Mouse (Mus musculus): Measurements from ENCODE around the gene Med8. TPM values are rescaled to one million over a fixed set of nuclear protein-coding genes. Genes with fewer than 3 reads are reported as not detected.
A peak's percentile ranks its signal among the peaks of the same experiment; 100 is the strongest.

Gene Med8
- total RNA-seq (2021), result 10 to 100 TPM; 37.6 to 38.3 TPM
- long read RNA-seq, experiment 1, transcript Med8-201 (7 exons, 1,145 nt), result major isoform, 10 of 23 reads
- long read RNA-seq, experiment 1, partial matches to known transcripts, result 8 of 23 reads
- long read RNA-seq, experiment 1, other reads (novel, unspliced or antisense), result 3 of 23 reads
- long read RNA-seq, experiment 2, transcript Med8-201 (7 exons, 1,145 nt), result major isoform, 17 of 31 reads
- long read RNA-seq, experiment 2, transcript Med8-203 (7 exons, 1,134 nt), result minor isoform, 5 of 31 reads
- long read RNA-seq, experiment 2, partial matches to known transcripts, result 5 of 31 reads
- long read RNA-seq, experiment 2, other reads (novel, unspliced or antisense), result 4 of 31 reads

DNA sequence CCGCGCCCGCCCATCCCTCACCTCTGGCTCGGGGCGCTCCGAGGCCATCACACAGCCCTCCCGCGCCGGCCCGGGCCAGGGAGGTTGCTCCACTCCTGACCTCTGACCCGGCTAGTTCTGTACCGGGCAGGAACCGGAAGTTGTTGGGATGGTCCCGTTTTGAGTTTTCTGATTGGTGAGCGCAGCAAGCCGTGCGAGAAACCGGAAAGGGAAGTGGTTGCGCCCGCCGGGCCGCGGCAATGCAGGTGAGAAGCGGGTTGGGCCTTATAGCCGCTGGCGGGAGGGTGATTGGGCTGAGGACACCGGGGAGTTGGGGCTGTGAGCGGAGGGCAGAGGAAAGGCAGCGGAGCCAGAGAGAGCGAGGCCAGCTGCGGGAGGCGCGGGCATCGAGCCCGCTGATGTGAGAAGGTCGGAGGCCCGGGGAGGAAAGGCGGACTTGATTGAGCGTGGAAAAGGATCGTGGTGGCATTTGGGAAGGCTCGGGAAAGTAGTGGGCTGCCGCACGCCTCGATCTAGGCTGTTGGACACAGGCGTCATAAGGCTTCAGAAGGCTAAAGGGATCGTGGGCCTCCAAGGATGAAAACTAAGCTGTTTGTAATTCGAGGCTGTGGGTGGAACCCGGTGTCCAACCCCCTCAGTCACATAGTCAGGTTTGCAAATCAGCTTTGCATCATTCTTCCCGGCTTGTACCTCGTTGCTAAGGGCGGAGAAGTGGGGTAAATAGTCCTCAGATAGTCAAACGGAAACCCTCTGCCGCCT is at the start of gene Med8, which contains the start of gene Szt2:
Gene Med8 (plus strand): TSS at position 196 of the 759 bp plus-strand sequence.
Gene Szt2 (minus strand): TSS at position 132 of the 759 bp plus-strand sequence.
- DNase-seq, result peak; percentile 88
- intact Hi-C loops (cut with DNase I; ENCODE audit: low total_unique reads), result no loop called here

DNA sequence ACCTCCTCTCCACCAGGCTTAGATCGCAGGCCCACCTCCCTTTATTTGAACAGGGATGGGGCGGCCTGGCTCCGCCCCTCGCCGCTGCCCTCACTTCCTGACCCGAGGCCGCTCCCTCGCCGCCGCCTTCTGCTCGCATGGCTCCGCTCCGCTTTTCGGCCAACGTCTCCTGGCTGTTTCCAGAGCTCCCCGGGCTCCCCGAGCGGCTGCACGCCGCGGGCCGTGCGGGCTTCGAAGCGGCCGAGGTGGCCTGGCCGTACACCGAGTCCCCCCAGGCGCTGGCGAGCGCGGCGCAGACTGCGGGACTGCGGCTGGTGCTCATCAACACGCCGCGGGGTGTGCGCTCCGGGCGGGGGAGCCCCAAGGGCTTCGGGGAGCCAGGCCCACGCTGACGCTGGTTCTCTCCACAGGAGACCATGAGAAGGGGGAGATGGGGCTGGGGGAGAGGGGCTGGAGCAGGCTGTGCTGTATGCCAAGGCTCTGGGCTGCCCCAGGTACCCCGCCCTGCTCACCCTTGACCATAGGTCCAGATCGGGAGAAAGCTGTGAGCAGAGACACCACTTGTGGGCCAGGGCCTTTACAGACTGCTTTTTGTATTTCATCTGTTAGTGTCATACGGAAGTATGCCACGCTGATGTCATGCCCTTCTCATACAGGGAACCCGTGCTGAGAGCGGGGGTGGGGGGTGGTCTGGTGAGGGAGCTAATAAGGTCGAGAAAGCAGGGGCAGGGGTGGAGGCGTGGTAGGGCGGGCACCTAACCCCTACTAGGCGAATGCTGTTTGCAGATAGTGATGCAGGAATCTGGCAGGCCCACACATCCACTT is 49.0 kb upstream of the Med8 start:
- peak; percentile 72 for DNase-seq
- intact Hi-C loops (cut with DNase I; ENCODE audit: low total_unique reads), result no loop called here

DNA sequence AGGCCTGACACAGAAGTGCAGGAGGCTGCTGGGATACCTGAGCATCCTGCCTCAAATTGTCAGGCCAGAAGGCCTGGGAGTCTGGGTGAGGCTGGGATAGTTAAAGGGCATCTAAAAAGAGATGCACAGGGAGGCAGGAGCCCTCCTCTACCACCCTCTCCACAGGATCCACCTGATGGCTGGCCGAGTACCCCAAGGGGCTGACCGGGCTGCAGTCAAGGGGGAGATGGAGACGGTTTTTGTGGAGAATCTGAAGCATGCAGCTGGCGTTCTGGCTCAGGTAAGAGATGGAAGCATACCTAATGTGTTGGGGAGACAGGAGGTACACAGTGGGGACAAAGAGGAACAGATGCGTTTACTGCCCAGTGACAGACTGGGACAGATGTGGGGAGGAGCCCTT is 47.7 kb upstream of the Med8 start:
- no peak for DNase-seq
- intact Hi-C loops (cut with DNase I; ENCODE audit: low total_unique reads), result no loop called here

DNA sequence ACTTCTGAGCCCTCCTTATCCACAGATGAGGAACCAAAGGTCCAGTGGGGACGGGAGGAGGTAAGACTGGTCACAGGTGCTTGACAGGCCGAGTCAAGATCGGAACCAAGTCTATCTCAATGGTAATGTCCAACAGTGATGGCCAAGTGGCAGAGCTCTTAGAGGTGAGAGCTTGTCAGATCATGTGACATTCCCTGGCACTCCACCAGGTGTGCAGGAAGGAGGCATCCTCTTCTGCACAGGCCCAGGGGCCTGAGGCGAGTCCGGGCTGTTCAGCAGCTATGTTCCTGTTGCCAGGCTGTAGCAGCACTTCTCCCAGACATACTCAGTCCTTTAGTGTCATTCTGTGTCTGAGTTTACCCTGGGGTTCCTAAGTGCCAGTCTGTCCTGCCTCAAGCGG is 46.3 kb upstream of the Med8 start:
- intact Hi-C loops (cut with DNase I; ENCODE audit: low total_unique reads), result no loop called here
- no peak for DNase-seq

DNA sequence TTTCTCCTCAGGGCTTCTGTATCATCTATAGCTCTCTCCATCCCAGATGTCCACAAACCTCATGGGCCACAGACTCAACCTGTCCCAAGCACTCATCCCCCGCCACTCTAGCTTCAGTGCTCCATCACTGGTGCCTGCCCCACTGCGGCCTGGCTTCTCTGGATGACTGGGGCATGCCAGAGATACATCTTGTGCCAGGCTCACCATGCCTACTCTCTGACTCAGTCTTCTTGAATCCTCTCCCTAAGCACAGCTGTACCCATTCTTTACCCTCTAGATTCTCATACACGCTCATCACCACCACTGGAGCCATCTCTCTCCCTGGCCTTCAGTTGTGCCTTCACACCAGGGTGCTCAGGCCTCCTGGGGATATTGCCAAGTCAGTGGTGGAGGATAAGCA is 45.2 kb upstream of the Med8 start:
- intact Hi-C loops (cut with DNase I; ENCODE audit: low total_unique reads), result no loop called here

DNA sequence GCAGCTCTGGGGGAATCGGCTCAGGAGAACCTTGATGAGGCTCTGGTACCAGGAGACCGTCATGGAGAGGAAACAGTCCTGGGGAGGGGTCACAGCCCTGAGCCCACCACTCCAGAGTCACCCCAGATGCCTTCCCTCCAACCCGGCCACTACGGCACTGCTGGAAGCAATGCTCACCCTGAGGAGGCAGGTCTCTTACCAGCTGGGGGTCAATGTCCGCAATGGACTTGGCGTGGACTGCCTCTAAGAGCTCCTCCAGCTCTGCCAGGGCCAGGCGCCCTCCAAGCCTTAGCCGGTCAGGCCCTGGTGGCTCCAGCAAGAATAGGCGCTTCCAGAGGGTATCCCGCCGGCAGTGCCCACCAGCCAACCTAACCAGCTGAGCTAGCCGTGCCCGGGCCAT is 44.5 kb upstream of the Med8 start:
- intact Hi-C loops (cut with DNase I; ENCODE audit: low total_unique reads), result no loop called here

More for the DNA sequence above, 45.2 kb upstream of the Med8 start:
- no peak for DNase-seq

DNA sequence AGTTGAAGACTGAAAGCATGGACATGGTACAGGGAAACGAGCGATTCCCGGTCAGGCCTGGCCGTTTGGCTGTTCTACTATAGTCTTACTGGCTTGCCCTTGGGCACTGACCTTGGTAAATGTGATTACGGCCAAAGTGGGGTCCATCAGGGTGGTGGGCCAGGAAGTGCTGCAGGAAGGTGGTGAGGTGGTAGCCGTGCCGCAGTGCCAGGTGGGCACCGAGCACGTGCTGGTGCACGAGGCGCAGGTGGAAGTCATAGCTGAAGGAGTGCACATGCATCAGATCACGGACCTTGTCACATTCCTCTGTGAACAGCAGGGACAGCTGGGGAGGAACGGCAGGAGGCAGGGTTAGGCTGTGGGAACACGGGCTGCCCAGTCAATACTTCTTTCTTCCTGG is 43.1 kb upstream of the Med8 start:
- no peak for DNase-seq
- intact Hi-C loops (cut with DNase I; ENCODE audit: low total_unique reads), result no loop called here

More for the DNA sequence above, 44.5 kb upstream of the Med8 start:
- no peak for DNase-seq

DNA sequence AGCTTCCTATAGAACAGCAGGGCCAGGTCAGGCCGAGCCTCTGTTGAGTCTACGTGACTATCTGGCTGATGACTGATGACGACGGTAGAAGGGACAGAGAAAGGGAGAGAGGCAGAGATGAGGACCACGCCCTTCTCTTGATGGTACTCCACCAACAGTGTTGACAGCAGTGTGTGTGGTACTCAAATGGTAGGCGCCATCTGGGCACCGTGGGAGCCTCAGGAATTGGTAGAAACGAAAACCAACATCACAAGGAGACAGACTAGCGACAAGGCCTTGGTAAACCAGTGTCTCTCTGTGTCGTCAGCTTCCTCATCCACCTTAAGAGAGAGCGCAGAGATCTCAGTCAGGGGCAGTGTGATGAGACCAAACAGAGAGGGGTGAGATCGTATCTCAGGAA is 41.6 kb upstream of the Med8 start:
- no peak for DNase-seq
- intact Hi-C loops (cut with DNase I; ENCODE audit: low total_unique reads), result no loop called here

DNA sequence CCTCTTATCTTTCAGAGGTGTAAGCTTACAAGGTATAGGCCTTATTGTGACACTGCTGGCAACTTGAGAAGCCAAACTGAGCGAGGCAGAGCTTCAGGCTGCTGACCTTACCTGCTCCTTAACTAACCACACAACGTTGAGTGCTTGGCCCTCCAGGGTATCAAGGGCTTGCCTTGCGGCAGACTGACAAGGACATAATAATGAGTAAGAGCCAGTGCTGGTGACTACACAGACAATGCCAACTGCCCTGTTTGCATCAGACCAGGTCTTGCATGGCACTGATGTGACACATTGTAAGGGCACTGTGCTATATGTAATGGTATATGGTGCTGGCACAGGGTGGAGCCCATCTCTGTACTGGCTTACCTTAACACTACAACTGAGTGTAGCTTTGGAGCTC is 40.5 kb upstream of the Med8 start:
- intact Hi-C loops (cut with DNase I; ENCODE audit: low total_unique reads), result no loop called here

DNA sequence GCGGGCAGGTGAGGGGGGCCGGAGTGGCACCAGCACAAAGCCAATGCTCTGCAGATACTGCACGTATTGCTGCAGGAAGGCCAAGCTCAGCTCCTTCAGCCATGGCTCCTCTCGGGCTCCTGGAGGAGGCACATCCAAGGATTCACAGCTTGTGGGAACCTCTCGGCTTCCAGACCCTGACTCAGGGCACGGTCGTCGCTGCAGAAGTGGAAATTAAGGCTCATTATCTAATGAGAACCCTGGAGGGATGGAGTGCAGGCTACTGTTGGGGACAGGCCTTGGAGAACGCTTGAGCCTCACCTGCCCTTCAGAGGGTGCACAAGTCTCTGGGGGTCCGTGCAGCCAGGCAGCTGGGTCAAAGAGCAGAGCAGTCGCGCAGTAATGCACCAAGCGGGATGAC is 37.3 kb upstream of the Med8 start:
- intact Hi-C loops (cut with DNase I; ENCODE audit: low total_unique reads), result no loop called here
- DNase-seq, result peak; percentile 2

More for the DNA sequence above, 40.5 kb upstream of the Med8 start:
- DNase-seq, result no peak

DNA sequence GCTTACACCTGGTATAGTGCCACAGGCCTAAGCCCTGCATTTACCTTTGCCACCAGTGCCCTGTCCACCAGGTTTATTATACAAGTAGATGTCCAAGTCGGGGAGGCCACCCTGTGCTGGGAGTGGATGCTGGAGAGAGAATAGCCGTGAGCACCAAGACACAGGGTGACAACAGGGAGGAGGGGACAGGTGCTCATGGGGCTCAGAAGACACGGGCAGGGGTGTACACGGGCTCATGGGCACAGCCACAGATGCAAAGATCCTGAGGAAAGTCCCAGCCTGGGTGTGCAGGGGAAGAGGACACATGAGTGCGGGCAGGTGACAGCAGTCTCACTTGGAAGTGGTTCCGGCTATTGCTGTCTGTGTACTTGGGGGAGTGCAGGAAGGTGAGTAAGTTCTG is 33.1 kb upstream of the Med8 start:
- intact Hi-C loops (cut with DNase I; ENCODE audit: low total_unique reads), result no loop called here
- peak; percentile 2 for DNase-seq

DNA sequence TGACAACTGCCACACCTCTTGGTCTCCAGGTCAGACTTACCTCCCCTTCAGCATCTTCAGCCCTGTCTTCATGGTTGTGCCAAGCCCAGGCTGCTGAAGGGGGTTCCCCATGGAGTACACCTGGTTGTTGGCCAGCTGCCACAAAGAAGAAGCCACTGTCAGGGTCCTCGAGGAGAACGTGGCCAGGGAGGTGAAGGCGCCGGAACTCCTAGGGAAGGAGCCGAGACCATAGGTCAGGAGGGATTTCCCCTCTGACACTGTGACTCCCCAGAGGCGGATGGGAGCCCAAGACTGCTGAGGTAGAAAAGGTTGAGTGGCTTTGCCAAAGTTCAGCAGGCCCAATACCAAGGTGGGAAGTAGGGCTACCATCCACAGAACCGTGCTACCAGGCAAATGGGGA is 25.9 kb upstream of the Med8 start:
- intact Hi-C loops (cut with DNase I; ENCODE audit: low total_unique reads), result no loop called here
- DNase-seq, result no peak

DNA sequence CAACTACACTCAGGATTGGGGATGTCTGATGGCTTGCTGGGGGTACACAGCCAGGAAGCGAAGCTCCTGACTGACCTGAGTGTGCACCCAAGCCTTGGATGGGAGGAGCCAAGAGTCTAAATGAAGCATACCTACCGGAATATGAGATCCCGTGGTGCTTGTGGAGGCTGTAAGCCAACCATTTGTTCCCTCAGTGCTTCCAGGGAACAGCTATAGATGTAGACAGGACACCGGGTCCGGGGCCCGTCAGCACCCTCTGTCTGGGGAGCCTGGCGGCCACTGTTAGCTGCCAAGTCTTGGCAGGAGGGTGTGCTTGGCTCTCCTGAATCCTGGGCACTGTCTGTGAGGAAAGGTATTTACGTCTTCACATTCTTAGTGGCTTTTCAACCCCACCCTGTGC is 21.8 kb upstream of the Med8 start:
- intact Hi-C loops (cut with DNase I; ENCODE audit: low total_unique reads), result no loop called here
- DNase-seq, result peak; percentile 5

DNA sequence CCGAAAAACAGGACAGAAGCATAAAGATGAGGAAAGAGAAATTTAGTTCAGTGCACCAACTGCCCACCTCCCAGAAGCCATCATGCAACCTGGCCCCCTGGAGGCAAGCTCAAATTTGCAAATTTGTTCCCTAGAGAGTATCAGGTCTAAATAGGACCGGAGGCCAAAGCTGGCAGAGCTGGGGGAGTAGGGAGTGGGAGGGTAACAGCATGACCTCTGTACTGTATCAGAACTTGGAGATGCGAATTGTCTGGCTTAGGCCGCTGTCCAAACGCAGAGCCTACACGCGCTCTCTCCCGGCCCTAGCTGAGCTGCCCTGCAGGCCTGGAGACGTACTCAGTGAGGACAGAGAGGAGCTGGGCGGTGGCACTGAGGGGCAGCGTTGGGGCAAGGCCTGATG is 19.0 kb upstream of the Med8 start:
- intact Hi-C loops (cut with DNase I; ENCODE audit: low total_unique reads), result no loop called here

DNA sequence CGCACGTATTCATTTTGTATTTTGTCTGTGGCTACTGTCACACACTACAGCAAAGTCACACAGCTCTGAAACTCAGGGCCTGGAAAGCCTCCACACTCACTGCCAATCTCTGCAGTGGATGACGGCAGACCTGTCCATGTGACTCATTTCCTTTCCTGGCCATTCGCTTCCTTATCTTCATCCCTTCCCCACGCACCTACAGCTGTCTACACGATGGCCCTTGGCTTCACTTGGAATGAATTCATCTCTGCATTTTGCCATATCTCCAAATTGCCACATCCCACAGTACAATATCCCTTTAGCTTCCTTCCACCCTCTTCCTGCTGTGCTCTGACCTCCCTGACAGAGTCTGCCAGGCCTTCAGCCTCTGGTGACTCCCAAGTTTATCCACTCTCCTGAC is 14.6 kb upstream of the Med8 start:
- intact Hi-C loops (cut with DNase I; ENCODE audit: low total_unique reads), result no loop called here
- DNase-seq, result no peak

More for the DNA sequence above, 19.0 kb upstream of the Med8 start:
- DNase-seq, result no peak

DNA sequence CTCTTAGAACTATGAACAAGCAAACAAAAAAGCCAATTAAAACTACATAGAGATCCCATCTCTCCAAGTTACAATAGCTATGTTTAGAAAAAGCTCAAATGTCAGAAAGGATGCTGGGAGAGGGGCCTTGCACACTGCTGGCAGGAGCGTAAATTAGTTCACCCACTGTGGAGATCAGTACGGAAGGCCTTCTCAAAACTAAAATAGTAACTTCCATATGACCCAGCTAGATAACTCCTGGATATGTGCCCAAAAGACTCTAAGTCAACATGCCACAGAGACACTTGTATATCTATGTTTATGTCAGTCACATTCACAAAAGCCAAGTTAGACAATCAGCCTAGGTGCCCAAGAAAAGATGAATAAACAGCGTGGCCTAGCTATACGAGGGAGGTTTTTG is 13.8 kb upstream of the Med8 start:
- intact Hi-C loops (cut with DNase I; ENCODE audit: low total_unique reads), result no loop called here
- DNase-seq, result no peak

DNA sequence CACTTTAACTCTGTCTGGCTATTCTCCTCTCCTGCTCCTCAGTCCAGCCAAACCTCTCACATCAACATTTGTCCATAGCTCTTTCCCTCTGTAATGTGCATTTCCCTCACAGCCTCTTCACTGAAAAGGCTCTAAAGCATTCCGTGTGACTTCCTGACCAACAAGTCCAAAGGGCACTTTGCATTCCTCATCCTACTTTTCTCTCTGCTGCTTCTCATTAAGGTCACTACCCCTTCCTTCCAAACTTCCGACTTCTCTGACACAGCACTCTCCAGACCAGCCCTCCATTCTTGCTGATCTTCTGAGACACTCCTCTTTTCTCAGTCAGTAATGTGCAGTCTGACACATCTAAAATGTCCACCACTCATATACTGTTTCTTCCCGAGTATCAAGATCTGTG is 12.7 kb upstream of the Med8 start:
- intact Hi-C loops (cut with DNase I; ENCODE audit: low total_unique reads), result no loop called here
- DNase-seq, result no peak

DNA sequence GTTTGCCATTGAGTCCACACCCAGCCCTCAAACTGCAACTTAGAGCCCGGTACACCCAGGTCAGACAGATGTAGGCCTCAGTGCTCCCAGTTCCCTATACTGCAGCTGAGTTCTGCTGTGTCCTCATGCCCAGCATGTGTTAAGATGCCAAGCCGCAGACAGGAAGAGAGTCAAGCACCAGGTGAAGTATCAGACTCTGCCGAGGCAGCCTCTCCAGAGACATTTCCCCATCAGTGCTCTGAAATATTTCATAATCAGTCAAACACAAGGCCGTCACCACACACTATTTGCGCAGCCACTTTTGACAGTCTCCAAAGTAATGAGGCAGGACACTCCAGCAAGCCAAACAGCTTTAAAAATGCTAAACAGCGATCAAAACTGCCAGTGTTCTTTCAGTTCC is 10.7 kb upstream of the Med8 start:
- intact Hi-C loops (cut with DNase I; ENCODE audit: low total_unique reads), result no loop called here
- no peak for DNase-seq

DNA sequence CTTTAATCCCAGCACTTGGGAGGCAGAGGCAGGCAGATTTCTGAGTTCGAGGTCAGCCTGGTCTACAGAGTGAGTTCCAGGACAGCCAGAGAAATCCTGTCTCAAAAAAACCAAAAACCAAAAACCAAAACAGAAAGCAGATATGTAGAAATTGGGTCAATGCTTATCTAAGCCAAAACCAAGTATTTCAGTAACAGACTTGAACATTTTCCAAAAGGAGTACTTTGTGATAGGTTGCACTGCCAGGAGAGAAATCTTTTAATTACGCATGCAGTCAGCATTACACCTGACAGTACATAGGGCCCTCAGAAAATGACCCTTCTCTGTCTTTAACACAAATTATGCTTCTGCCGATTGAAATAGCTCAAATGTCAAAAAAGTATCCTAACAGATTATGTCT is 7.7 kb upstream of the Med8 start:
- DNase-seq, result no peak
- intact Hi-C loops (cut with DNase I; ENCODE audit: low total_unique reads), result no loop called here

DNA sequence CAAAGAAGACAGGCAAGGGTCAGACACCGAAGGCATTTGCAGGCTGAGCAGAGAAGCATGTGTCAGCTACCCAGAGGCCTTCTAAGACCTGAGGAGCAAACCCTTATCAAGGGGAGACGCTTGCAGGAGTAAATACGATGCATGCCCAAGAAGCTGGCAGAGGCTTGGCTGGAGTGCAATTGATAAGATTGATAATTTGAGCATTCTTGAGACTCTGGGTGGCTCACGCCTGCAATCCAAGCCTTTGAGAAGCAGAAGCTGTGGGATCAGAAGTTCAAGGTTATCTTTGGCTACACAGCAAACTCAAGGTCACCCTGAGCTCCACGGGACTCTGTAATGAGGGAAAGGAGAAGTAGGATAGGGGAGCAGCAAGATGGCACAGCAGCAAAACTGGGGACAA is 7.2 kb upstream of the Med8 start:
- intact Hi-C loops (cut with DNase I; ENCODE audit: low total_unique reads), result no loop called here
- no peak for DNase-seq

All from gastrocnemius, postnatal 14 days (tissue).